Mouse (Mus musculus) brown adipose tissue, adult 24 weeks (tissue): Measurements from ENCODE around the gene Eln. TPM values are rescaled to one million over a fixed set of nuclear protein-coding genes. Genes with fewer than 3 reads are reported as not detected.

Experiments
- polyA plus RNA-seq: library from polyadenylated mRNA; stranded (reverse); fragments of >200 nt; gene quantifications from 2 replicates; pipeline ENCODE4 v1.2.4, GENCODE M21; 2012; ENCODE audit not compliant: missing spikeins, insufficient read depth, insufficient read length

Gene Eln
- polyA plus RNA-seq, 1 experiment = 5.4 TPM

Other genes starting within 250 kb of the Eln start
- gene Clip2, start 194.9 kb downstream of the Eln start, polyA plus RNA-seq = 4.0 and 6.9 TPM in 2 replicates
- gene Syna, start 187.2 kb downstream of the Eln start, polyA plus RNA-seq = not detected in 2 replicates
- gene Rfc2, start 166.0 kb downstream of the Eln start, polyA plus RNA-seq = 29.7 and 32.3 TPM in 2 replicates
- gene Lat2, start 132.3 kb downstream of the Eln start, polyA plus RNA-seq = 0.83 and 1.4 TPM in 2 replicates
- 116 and 126 TPM in 2 replicates for gene Eif4h, start 107.8 kb downstream of the Eln start, polyA plus RNA-seq
- 4.1 and 7.5 TPM in 2 replicates for gene Limk1, start 58.7 kb downstream of the Eln start, polyA plus RNA-seq
- not detected in 2 replicates for gene Tmem270, start 159.4 kb upstream of the Eln start, polyA plus RNA-seq
- not detected in 2 replicates for gene Cldn13, start 168.2 kb upstream of the Eln start, polyA plus RNA-seq
- 6.3 and 9.3 TPM in 2 replicates for gene Mettl27, start 185.0 kb upstream of the Eln start, polyA plus RNA-seq
- gene Cldn4, start 199.6 kb upstream of the Eln start, polyA plus RNA-seq = not detected in 2 replicates
- gene Cldn3, start 238.9 kb upstream of the Eln start, polyA plus RNA-seq = not detected in 2 replicates